Mouse (Mus musculus) intestine, embryonic 16.5 days (tissue): Measurements from ENCODE around the gene Heatr1. TPM values are rescaled to one million over a fixed set of nuclear protein-coding genes. Genes with fewer than 3 reads are reported as not detected.

Experiments used
- ATAC-seq: fragments of 200-750 bp; cut with Nextera tagmentation; 2 replicates; pipeline ENCODE4 v1.8.0; 2017; ENCODE audit warnings: moderate TSS enrichment, moderate library complexity
- H3K27ac ChIP-seq: fragments of 300-500 bp; sonication (generic); 2 replicates; pipeline ENCODE4 v1.5.1; 2014; ENCODE audit warnings: mild to moderate bottlenecking, low read length
- H3K27me3 ChIP-seq: fragments of 300-500 bp; sonication (generic); replicated peaks from 2 replicates; pipeline ENCODE4 v1.6.1; 2014; ENCODE audit warnings: low read length, control low read depth, mixed read lengths; ENCODE audit not compliant: control insufficient read depth, insufficient read depth
- H3K36me3 ChIP-seq: fragments of 300-500 bp; sonication (generic); 2 replicates; pipeline ENCODE4 v1.6.1; 2014; ENCODE audit warnings: low read length, control low read depth; ENCODE audit not compliant: control insufficient read depth, insufficient read depth
- H3K4me1 ChIP-seq: fragments of 300-500 bp; sonication (generic); 2 replicates; pipeline ENCODE4 v1.6.1; 2014; ENCODE audit warnings: low read length, control low read depth, mixed read lengths; ENCODE audit not compliant: control insufficient read depth, insufficient read depth
- H3K4me2 ChIP-seq: fragments of 300-500 bp; sonication (generic); 2 replicates; pipeline ENCODE4 v1.6.1; 2014; ENCODE audit warnings: low read depth, low read length, control low read depth
- H3K4me3 ChIP-seq: fragments of 300-500 bp; sonication (generic); 2 replicates; pipeline ENCODE4 v1.5.1; 2014; ENCODE audit warnings: mild to moderate bottlenecking, low read length
- H3K9ac ChIP-seq: fragments of 300-500 bp; sonication (generic); 2 replicates; pipeline ENCODE4 v1.6.1; 2014; ENCODE audit warnings: low read depth, low read length
- H3K9me3 ChIP-seq: fragments of 300-500 bp; sonication (generic); 2 replicates; pipeline ENCODE4 v1.6.1; 2016; ENCODE audit warnings: low read length, control low read depth; ENCODE audit not compliant: control insufficient read depth
- WGBS: fragments of 180-500 bp; shearing (Covaris S2); extraction: QIAGEN DNeasy Blood & Tissue Kit; methylation state at CpG from one replicate; pipeline ENCODE4 v1.1.7; 2014; 5-methylcytosine and 5-hydroxymethylcytosine counted together
- polyA plus RNA-seq: library from polyadenylated mRNA; unstranded; fragments of >200 nt; fragmentation: Nextera tagmentation; extraction: Ambion mirVana; gene quantifications from 2 replicates; pipeline ENCODE4 v1.2.1, GENCODE M21; 2015

Gene Heatr1
- polyA plus RNA-seq, 1 experiment from 2014 or later = 10.8 TPM

- 64% methylated on average over 1 of the region's 1 CpGs for WGBS
- H3K27ac ChIP-seq = no peak overlapping the region
- no peaks in the 10 kb centered on the region for H3K9me3 ChIP-seq
- H3K27me3 ChIP-seq = no peaks in the 10 kb centered on the region
- no peak for ATAC-seq
- no peak overlapping the region for H3K4me2 ChIP-seq
- no peak overlapping the region for H3K4me3 ChIP-seq
- H3K36me3 ChIP-seq = no peaks in the 10 kb centered on the region
- H3K9ac ChIP-seq = no peak overlapping the region
- H3K4me1 ChIP-seq = no peaks in the 10 kb centered on the region
Observed at GRCm38 (mm10) chr13:12376778-12377177, 18.0 kb upstream of the Heatr1 start.

DNA sequence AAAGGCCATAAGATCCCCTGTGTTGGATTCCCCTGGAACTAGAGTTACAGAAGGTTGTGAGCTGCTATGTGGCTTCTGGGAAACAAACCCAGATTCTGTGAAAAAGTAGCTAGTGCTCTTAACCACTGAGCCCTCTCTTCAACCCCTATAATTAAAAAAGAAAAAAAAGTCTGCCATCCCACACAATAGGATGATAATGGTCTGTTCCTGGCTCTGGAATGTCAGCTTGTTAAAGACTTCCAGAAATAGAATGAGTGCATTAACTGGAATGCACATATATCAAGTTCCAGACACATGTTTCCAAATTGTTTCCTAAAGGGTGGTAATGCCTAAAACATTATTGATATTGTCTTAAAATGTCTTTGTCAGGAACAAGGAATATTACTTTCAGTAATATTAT lies 10.0 kb upstream of the Heatr1 start:
- Histone ChIP-seq H3K9ac (no peak overlapping the region), H3K9me3 (0 out of 2 replicates have a peak, but pooled peaks cover 6% of the 10 kb centered on the region), H3K36me3 (no peaks in the 10 kb centered on the region), H3K27ac (no peak overlapping the region), H3K4me1 (no peaks in the 10 kb centered on the region), H3K27me3 (no peaks in the 10 kb centered on the region), H3K4me2 (no peak overlapping the region), H3K4me3 (no peak overlapping the region)
- ATAC-seq = no peak

DNA sequence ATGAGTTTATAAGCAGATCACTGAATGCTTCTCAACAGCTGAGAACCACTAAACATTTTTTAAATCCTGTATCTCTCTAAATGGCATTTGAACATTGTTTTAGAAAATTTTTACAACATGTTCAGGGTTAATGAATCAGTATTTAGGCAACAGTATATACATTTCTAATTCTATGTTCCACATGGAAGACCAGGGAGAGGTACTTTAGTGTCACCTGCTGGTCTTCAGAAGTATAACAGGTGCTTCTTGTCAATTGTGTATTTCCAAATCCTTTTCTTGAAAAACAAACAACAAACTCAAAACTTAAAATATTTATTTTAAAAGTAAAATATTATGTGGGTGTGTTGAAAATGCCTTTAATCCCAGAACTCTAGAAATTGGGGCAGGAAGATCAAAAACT lies 8.5 kb upstream of the Heatr1 start:
- Histone ChIP-seq H3K4me1 (no peaks in the 10 kb centered on the region), H3K4me2 (no peak overlapping the region), H3K27ac (no peak overlapping the region), H3K9ac (no peak overlapping the region), H3K4me3 (no peak overlapping the region), H3K9me3 (0 out of 2 replicates have a peak, but pooled peaks cover 6% of the 10 kb centered on the region), H3K27me3 (no peaks in the 10 kb centered on the region), H3K36me3 (no peaks in the 10 kb centered on the region)
- ATAC-seq = no peak

- peak; percentile 34 for ATAC-seq
- Histone ChIP-seq H3K36me3 (no peaks in the 10 kb centered on the region), H3K9ac (peak overlapping the region; percentile 72), H3K27ac (no peak overlapping the region), H3K27me3 (no peaks in the 10 kb centered on the region), H3K9me3 (no peaks in the 10 kb centered on the region), H3K4me1 (peaks cover 4% of the 10 kb centered on the region; the same call in 1 of the 2 replicates), H3K4me3 (peak overlapping the region; percentile 92), H3K4me2 (peak overlapping the region; percentile 91)
- WGBS = under 1% methylated on average over 23 of the region's 23 CpGs
Observed at GRCm38 (mm10) chr13:12395571-12395970, 744 bp downstream of the Heatr1 start.

- no peaks in the 10 kb centered on the region for H3K4me1 ChIP-seq
- H3K27me3 ChIP-seq = no peaks in the 10 kb centered on the region
- no peak overlapping the region for H3K27ac ChIP-seq
- H3K36me3 ChIP-seq = peaks cover 5% of the 10 kb centered on the region
- no peak overlapping the region for H3K9ac ChIP-seq
- no peak overlapping the region for H3K4me2 ChIP-seq
- H3K9me3 ChIP-seq = no peaks in the 10 kb centered on the region
- ATAC-seq = no peak
- 89% methylated on average over 9 of the region's 9 CpGs for WGBS
- H3K4me3 ChIP-seq = no peak overlapping the region
Observed at GRCm38 (mm10) chr13:12408343-12409066, 13.7 kb downstream of the Heatr1 start.

GRCm38 (mm10) chr13:12412016-12412415 lies 17.2 kb downstream of the Heatr1 start:
- Histone ChIP-seq H3K27ac (no peak overlapping the region), H3K36me3 (peaks cover 9% of the 10 kb centered on the region), H3K9me3 (no peaks in the 10 kb centered on the region), H3K27me3 (no peaks in the 10 kb centered on the region), H3K4me3 (no peak overlapping the region), H3K4me1 (no peaks in the 10 kb centered on the region), H3K9ac (no peak overlapping the region), H3K4me2 (no peak overlapping the region)
- no peak for ATAC-seq
- WGBS = 84% methylated on average over 8 of the region's 8 CpGs

GRCm38 (mm10) chr13:12420596-12420995 lies 25.8 kb downstream of the Heatr1 start:
- H3K27me3 ChIP-seq = no peaks in the 10 kb centered on the region
- 88% methylated on average over 9 of the region's 9 CpGs for WGBS
- ATAC-seq = no peak
- H3K27ac ChIP-seq = no peak overlapping the region
- no peak overlapping the region for H3K4me2 ChIP-seq
- H3K4me3 ChIP-seq = no peak overlapping the region
- peaks cover 19% of the 10 kb centered on the region for H3K36me3 ChIP-seq
- H3K9ac ChIP-seq = no peak overlapping the region
- H3K9me3 ChIP-seq = no peaks in the 10 kb centered on the region
- no peaks in the 10 kb centered on the region for H3K4me1 ChIP-seq

- WGBS = 93% methylated on average over 13 of the region's 13 CpGs
- Histone ChIP-seq H3K27ac (no peak overlapping the region), H3K4me1 (no peaks in the 10 kb centered on the region)
Observed at GRCm38 (mm10) chr13:12428556-12428955, 33.7 kb downstream of the Heatr1 start.

GRCm38 (mm10) chr13:12433843-12434242 lies 39.0 kb downstream of the Heatr1 start:
- H3K4me1 ChIP-seq = no peaks in the 10 kb centered on the region
- no peak overlapping the region for H3K9ac ChIP-seq
- H3K27me3 ChIP-seq = no peaks in the 10 kb centered on the region
- no peak for ATAC-seq
- 83% methylated on average over 5 of the region's 5 CpGs for WGBS
- no peak overlapping the region for H3K27ac ChIP-seq
- no peaks in the 10 kb centered on the region for H3K9me3 ChIP-seq
- H3K4me3 ChIP-seq = no peak overlapping the region
- peaks cover 3% of the 10 kb centered on the region; the same call in 1 of the 2 replicates for H3K36me3 ChIP-seq
- H3K4me2 ChIP-seq = no peak overlapping the region

More at GRCm38 (mm10) chr13:12428556-12428955, 33.7 kb downstream of the Heatr1 start:
- no peak overlapping the region for H3K4me2 ChIP-seq
- ATAC-seq = no peak
- no peaks in the 10 kb centered on the region for H3K9me3 ChIP-seq
- H3K9ac ChIP-seq = no peak overlapping the region
- H3K4me3 ChIP-seq = no peak overlapping the region
- H3K27me3 ChIP-seq = no peaks in the 10 kb centered on the region
- H3K36me3 ChIP-seq = peaks cover 20% of the 10 kb centered on the region

GRCm38 (mm10) chr13:12439586-12439985 lies 44.8 kb downstream of the Heatr1 start:
- H3K36me3 ChIP-seq = peaks cover 4% of the 10 kb centered on the region; the same call in 1 of the 2 replicates
- no peak overlapping the region for H3K27ac ChIP-seq
- no peak overlapping the region for H3K4me3 ChIP-seq
- H3K4me1 ChIP-seq = no peaks in the 10 kb centered on the region
- WGBS = 93% methylated on average over 3 of the region's 3 CpGs
- no peaks in the 10 kb centered on the region for H3K9me3 ChIP-seq
- no peak for ATAC-seq
- no peaks in the 10 kb centered on the region for H3K27me3 ChIP-seq
- H3K4me2 ChIP-seq = no peak overlapping the region
- no peak overlapping the region for H3K9ac ChIP-seq
